Mouse (Mus musculus) heart, postnatal 36 days (tissue): ENCODE measurements around the gene Igf2r. TPM values are rescaled to one million over a fixed set of nuclear protein-coding genes. Genes with fewer than 3 reads are reported as not detected.

Experiments used
- DNase-seq, 2 experiments: peaks; one replicate each; pipeline ENCODE4 v3.0.0; 2021 to 2022
- intact Hi-C: fragments of 180-260 bp; cut with DNase I; formaldehyde crosslinking; loops from one replicate; pipeline ENCODE4 v1.15.1; 2025
- total RNA-seq, 2 experiments: library from RNA; stranded (reverse); gene quantifications; 2 replicates each; pipeline ENCODE4 v1.2.3; 2021

Gene Igf2r
- total RNA-seq, 2 experiments from 2014 or later: 109 to 113 TPM

- intact Hi-C loops: no loop called here
- no peak for DNase-seq
These were observed 17.8 kb downstream of the Igf2r start for GRCm38 (mm10) chr17:12751641-12752040.

- DNase-seq: no peak
- intact Hi-C loops: no loop called here
These were observed 18.2 kb downstream of the Igf2r start for GRCm38 (mm10) chr17:12751218-12751617.

GRCm38 (mm10) chr17:12750591-12751170 lies 18.8 kb downstream of the Igf2r start:
- no peak for DNase-seq
- intact Hi-C loops: no loop called here

GRCm38 (mm10) chr17:12749421-12750367 lies 19.8 kb downstream of the Igf2r start:
- no peak for DNase-seq
- intact Hi-C loops: no loop called here

GRCm38 (mm10) chr17:12745761-12746160 lies 23.7 kb downstream of the Igf2r start:
- intact Hi-C loops: no loop called here
- no peak for DNase-seq

GRCm38 (mm10) chr17:12744071-12744470 lies 25.4 kb downstream of the Igf2r start:
- intact Hi-C loops: no loop called here
- DNase-seq: no peak

GRCm38 (mm10) chr17:12742151-12742908 lies 27.1 kb downstream of the Igf2r start:
- no peak for DNase-seq
- intact Hi-C loops: loop anchor here (2.0 kb wide), 1 partner anchor 16 kb away; no protein-coding TSS in a partner anchor

- peak; percentile 72 to 77 for DNase-seq
- intact Hi-C loops: no loop called here
These were observed 28.1 kb downstream of the Igf2r start for GRCm38 (mm10) chr17:12741218-12741968.

GRCm38 (mm10) chr17:12740317-12740716 lies 29.1 kb downstream of the Igf2r start:
- intact Hi-C loops: no loop called here
- DNase-seq: no peak

GRCm38 (mm10) chr17:12739516-12739915 lies 29.9 kb downstream of the Igf2r start:
- DNase-seq: peak in 1 of 2 experiments; percentile 66
- intact Hi-C loops: no loop called here

GRCm38 (mm10) chr17:12737934-12738333 lies 31.5 kb downstream of the Igf2r start:
- intact Hi-C loops: loop anchor here (2.0 kb wide), 1 partner anchor 19 kb away; no protein-coding TSS in a partner anchor

GRCm38 (mm10) chr17:12734205-12734857 lies 35.1 kb downstream of the Igf2r start:
- intact Hi-C loops: loop anchor here (2.0 kb wide), 1 partner anchor 60 kb away; no protein-coding TSS in a partner anchor
- no peak for DNase-seq

More at GRCm38 (mm10) chr17:12737934-12738333, 31.5 kb downstream of the Igf2r start:
- DNase-seq: no peak

- DNase-seq: no peak
- intact Hi-C loops: no loop called here
These were observed 36.3 kb downstream of the Igf2r start for GRCm38 (mm10) chr17:12733128-12733527.

GRCm38 (mm10) chr17:12728536-12728935 lies 40.9 kb downstream of the Igf2r start:
- intact Hi-C loops: no loop called here
- no peak for DNase-seq

GRCm38 (mm10) chr17:12727748-12728147 lies 41.7 kb downstream of the Igf2r start:
- intact Hi-C loops: loop anchor here (2.0 kb wide), 1 partner anchor 63 kb away; no protein-coding TSS in a partner anchor
- no peak for DNase-seq

- intact Hi-C loops: loop anchor here (2.0 kb wide), 1 partner anchor 65 kb away; no protein-coding TSS in a partner anchor
- DNase-seq: peak; percentile 59 to 65
These were observed 43.6 kb downstream of the Igf2r start for GRCm38 (mm10) chr17:12725871-12726270.

GRCm38 (mm10) chr17:12724767-12725744 lies 44.4 kb downstream of the Igf2r start:
- peak; percentile 41 to 48 for DNase-seq
- intact Hi-C loops: no loop called here
